Mouse (Mus musculus) right cerebral cortex, postnatal 25 days (tissue): Measurements from ENCODE around the gene Srpk1.
"Not testable (repeated sequence)": the region's sequence is repeated elsewhere in the genome, so short reads cannot be mapped to it uniquely, and the experiment has no call there.

ENCODE experiments used
- DNase-seq: peaks from one replicate; pipeline ENCODE4 v3.0.0; 2022

Srpk1 gene

DNA sequence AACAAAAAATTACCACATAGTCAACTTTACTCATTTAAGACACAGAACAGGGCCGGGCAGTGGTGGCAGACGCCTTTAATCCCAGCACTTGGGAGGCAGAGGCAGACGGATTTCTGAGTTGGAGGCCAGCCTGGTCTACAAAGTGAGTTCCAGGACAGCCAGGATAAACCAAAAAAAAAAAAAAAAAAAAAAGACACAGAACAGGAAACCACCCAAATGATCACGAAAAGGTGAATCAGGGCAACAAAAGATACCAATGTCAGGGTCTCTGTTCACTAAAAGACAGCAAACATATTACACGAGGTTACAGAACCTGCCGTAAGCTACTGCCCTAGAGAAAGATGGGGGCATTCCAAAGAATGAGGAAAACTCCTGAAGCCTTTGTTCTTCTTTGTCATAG, 9.4 kb downstream of the Srpk1 start:
- no peak for DNase-seq

DNA sequence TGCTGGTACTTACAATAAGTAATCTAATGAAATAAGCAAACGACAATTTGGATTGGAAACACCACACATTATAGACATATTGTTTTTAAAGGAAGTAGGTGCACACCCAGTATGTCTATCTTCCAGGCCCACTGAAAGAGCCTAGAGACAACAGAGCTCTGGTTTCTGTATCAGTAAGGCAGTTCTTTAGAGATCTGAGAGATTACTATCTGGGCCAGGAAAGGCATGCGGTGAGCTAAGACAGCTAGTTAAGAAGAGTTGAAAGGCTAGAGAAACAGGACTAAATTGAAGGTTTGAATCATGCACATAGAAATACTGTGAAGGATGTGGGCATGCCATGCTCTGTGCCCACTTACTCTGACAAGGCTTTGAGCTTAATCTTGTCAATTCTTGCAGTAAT, 9.9 kb downstream of the Srpk1 start:
- DNase-seq = no peak

DNA sequence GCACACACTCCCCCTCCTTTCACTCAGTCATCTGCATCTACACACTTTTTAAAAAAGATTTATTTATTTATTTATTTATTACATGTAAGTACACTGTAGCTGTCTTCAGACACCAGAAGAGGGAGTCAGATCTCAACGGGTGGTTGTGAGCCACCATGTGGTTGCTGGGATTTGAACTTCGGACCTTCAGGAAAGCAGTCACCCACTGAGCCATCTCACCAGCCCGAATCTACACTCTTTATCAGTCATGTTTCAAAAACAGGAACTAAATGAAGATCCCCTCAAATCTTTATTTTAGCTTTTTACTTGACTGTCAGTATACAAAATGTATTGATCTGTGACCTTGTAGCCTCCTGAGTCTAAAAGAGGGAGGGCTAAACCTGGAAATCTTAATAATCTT, 13.0 kb downstream of the Srpk1 start:
- DNase-seq = no peak

DNA sequence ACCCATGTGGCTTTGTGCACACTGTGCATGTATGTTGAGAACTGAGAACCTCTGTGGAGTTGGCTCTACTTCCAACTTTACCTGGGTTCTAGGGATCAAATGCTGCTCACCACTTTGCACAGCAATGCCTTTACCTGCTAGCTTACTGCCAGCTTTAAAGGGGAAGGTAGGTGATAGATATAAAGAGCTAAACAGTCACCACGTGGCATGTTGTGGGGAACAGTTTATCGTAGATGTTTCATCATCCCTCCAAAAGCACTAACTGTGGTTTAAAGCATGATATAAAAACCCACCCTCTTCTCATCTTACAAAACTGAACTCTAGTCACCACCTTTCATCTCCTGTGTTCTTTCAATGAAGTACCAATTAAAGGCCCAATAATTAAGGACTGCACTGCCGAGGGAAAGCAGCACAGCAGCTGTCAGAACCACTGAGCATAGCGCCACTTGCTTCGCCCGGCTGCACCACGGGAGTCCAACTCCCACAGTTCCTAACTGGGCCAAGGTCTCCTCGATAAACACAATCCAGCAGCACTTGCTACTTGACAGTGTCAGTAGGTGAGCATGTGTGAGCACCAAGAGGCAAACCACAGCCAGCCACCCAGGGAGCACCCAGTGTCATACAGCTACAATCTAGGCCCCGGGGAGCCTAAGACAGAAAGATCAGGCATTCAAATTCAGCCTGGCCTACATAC, 20.8 kb downstream of the Srpk1 start:
- DNase-seq = no peak

DNA sequence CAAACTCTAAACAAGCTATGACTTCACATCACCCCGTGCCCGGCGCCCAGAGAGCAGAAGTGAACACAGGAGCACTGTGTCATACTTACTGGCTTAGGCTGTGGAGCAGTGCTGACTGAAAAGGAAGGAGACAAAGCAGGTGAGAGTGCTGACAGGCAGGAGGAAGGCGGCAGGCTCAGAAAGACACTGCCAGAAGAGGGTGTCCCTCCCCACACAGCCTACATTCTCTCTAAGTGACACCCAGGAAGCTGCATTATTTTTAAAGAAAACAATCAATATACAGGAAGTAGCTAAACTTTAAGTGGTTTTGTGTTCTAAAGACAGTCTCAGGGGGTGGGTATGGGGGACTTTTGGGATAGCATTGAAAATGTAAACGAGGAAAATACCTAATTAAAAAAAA, 21.7 kb downstream of the Srpk1 start:
- no peak for DNase-seq

DNA sequence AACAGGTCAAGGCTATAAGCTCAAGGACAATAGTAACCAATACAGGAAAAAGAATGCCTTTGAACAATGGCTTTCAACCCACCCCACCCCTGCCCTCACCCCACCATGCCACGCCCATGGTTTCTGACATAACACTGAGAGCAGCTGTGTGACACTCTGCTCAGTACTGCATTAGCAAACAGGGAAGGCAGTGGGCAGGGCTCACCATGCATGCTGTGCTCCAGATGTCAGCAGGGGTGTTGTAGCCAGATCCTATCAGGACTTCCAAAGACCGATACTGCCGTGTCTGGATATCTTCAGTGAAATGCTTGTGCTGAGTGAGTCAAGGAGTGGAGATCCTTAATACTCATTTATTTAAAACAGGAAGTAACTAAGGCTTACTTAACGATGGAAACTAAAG, 28.5 kb downstream of the Srpk1 start:
- DNase-seq = no peak

DNA sequence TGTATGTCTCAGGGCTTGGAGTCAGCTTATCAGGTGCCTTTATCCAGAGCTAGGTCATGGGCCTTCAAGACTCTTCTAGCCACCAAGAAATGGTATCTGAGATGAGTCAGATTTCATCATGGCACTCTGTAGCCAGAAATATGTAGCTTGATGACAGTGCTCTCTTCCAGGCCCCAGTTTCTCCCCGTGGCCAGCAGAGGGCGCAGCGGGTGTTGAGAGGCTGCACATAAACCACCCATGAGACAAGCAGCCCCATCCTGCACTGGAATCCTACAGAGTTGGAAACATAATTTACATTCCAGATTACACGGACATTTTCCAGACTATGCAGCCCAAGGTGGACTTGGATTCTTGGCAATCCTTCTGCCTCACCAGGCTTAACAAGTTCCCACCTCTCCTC, 29.5 kb downstream of the Srpk1 start:
- peak; percentile 66 for DNase-seq

DNA sequence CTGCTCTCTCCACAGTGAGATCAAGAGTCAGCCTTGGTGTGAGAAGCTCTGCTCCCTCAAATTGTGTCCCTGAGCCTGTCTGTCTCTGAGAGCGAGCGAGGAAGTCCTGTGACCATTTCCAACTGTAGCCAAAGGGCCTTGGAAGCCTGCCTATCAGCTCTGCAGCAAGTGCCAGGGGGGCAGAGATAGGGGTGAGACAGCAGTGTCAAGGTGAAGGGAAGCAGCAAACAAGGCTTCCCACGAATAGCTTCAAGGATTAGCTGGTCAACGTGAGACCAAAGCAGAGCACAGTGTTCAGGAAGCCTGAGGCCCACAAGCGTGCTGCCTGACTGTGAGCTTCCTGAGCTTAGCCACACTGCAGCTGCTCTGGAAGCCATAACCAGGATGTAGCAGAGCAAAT, 31.0 kb downstream of the Srpk1 start:
- DNase-seq = no peak

DNA sequence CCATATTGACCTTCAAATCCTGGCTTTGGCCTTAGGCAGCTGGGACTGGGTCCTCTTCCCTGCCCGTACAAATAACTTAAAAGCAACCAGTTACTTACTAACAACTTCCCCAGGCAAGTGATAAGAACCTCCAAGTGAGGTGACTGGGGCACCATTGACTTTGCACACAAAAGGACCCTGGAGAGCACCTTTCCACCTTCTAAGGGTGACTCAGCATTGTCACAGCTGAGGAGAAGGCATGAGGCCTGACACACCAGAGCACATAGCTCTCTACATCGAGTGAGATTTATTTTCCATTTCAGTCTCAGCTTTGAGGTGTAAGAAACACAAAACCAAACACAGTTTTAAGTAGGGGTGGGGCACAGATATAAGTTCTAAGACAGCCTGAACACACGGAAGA, 31.9 kb downstream of the Srpk1 start:
- no peak for DNase-seq

DNA sequence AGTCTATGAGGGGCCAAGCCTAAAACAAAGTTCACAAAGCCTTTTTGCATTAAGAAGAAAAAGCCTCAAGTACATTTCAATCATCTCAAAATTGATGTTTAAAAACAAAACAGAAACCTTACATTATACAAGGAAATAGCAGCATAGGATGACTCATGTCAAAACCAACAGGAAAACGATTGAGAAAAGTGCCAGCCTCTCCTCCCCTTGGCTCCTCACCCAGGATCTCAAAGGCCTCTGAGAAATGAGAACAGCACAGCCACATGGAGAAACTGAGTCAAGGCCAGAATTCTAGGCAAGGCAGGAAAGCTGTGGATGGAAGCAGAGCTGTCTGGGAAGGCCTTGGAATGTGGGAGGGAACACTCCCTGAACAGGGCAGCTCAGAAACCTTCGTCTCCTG, 33.9 kb downstream of the Srpk1 start:
- DNase-seq = no peak

DNA sequence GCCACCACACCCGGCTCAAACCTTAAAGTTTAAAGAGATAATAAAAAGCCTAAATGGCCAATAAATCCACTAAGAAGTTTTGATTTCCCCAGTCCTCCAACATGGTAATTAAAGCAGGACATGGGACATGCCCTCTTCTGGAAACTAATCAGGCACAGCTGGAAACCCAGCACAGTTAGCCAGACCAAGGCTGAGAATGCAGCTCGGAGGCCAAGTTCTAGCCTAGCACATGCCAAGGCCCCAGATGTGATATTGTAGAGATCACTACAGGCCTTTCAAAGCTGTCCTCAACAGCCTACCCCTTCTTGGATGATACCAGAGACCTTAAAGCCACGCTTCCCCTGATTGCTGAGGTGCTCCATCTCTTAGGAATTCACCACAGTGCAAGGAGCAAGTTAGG, 36.0 kb downstream of the Srpk1 start:
- DNase-seq = no peak

DNA sequence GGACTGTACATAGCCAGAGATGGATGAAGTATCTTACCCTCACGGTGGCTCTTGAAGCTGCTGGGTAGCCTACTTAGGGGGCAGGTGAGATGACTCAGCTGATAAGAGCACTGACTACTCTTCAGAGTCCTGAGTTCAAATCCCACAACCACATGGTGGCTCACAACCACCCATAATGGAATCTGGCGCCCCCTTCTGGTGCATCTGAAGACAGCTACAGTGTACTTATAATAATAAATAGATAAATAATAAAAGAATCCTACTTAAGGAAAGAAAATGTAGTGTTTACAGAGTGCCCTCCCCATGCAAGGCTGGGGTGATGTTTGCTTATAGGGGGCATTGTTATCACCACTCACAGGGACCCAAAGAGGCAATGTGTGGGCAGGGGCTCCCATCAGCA, 41.5 kb downstream of the Srpk1 start:
- DNase-seq = no peak

DNA sequence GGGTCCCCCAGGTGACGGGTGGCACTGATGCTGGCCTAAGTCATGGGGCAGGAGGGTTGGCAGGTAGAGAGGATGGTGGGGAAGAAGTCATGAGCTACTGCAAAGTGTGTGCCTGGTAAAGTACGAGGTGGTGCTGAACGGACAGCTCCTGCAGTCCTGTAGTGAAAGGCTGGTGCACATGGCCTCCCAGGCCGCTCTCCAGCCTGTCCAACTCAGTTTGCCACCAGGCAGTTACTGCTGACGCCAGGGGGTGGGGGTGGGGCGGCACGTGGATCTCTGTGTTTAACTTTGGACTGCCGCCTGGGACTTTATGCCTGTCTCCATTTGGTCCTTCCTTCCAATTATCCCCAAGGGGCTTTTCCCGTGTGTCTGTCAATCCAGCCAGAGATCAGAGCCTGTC, 42.1 kb downstream of the Srpk1 start:
- no peak for DNase-seq

DNA sequence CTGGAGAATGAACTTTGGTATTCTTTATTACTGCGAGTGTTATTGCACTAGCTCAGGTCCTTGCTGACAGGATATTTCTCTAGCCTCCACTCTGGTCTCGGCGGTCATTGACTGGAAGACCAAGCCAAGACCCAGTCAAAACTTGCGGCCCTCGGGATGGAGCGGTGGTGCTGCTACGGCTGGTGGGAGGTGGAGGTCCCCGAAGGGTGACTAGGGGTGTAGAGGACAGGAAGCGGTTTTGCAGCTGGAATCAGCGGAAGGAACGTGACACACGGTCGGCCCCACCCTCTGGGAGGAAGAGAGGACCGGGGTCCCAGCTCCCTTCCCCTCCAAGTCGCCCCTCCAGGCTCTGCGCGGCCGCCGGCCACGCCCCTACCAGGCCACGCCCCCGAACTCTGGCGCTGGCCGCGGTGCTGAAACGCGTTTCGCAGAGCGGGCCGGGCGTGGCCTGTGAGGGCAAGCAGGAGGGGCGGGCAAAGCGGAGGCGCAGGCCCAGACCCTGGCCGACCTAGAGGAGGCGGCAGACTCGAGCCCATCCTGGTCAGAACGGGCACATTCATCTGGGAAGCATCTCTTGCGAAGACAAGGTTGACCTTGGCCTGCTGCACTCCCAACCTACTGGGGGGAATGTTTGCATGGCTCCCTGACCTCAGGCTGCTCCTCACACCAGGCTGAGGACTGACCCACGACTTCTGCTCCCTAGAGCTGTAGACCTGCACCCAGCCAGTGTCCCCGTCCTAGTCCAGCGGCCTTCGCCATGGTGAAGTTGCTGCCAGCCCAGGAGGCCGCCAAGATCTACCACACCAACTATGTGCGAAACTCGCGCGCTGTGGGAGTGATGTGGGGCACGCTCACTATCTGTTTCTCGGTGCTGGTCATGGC, 47.0 kb downstream of the Srpk1 start, which contains the start of gene Lhfpl5:
Lhfpl5 (plus strand) TSS at position 398 of the 882 bp plus-strand sequence.
- no peak for DNase-seq

DNA sequence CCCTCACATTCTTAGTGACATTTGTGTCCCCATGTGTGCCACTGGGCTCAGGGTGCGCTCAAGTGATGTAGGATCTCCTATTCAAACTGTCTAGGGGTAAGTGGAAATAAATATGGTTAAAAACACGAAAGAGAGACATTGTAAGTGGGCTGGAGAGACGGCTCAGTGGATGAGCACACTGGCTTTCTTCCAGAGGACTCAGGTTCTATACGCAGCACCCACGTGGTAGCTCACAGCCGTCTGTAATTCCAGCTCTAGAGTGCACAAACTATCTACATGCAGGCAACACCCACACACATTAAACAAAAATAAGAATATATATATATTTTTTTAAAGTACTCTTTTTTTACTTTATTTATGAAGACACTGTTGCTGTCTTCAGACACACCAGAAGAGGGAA, 49.6 kb downstream of the Srpk1 start:
- no peak for DNase-seq

DNA sequence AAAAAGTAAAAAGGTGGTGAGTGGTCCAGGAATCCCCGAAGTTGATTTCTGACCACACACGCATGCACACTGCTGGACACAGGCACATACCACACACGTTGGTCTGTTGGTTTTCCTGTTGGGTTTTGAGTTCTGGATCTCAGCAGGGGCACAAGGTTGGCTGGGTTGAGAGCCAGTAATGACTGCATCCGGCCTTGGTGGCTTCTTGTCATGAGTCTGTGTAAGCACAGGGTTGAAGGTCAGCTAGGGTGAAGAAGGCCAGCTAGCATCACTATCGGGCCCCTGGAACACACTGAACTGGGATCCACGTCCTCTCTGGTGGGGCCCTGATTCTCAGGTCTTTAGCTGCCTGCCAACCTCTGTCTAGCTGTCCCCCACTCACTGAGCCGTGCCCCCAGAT, 50.0 kb downstream of the Srpk1 start:
- no peak for DNase-seq

DNA sequence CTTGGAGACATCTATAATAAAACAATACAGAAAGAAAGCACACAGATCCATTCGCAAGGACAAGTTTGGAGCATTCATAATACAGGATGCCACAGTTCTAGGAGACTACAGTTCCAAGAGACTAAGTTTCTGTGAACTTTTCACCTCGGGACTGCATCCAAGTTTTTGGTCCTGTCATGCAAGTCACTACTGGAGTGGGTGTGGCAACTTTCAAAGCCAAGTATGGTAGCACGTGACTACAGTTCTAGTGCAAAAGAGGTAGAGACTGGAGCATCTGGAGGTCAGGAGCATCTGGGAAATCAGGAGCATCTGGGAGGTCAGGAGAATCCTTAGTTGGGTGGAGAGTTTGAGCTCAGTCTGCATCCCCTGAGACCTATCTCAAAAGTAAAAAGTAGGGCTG, 50.6 kb downstream of the Srpk1 start:
- DNase-seq = no peak

DNA sequence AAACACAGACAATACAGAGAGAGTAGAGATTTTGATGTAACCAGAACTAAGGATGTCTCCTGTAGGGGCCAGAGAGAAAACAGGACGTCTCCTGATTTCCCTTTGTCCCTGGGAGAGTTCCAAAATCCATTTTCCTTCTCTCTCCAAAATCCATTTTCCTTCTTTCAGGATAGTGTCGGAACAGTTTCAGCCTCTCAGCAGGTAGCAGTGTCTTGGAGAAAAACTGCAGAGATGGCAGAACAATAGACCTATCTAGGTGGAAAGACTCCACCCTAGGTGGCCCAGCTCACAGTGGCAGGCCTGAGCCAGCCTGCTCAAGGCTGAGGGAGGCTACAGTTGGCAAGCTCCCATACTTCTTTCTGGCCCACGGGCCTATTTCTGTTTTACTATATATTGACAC, 55.0 kb downstream of the Srpk1 start:
- DNase-seq = no peak

DNA sequence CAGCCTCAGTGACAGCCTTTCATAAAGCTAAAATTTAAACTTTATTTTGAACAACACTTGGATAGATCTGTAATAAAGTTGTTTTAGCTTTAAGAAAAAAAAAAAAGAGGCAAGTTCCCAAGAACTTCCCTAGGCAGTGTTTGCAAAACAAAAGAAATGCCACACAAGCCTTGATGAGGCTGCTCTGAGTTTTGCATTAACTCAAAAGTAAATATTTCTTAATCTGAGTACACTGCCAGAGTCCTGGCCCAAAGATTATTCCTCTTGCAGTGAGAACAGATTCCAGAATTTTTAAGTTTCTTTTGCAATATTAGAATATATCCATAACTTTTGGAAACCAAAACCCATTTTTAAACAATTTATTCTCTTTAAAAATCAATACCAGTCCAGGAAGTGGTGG, 57.3 kb downstream of the Srpk1 start:
- DNase-seq = no peak

DNA sequence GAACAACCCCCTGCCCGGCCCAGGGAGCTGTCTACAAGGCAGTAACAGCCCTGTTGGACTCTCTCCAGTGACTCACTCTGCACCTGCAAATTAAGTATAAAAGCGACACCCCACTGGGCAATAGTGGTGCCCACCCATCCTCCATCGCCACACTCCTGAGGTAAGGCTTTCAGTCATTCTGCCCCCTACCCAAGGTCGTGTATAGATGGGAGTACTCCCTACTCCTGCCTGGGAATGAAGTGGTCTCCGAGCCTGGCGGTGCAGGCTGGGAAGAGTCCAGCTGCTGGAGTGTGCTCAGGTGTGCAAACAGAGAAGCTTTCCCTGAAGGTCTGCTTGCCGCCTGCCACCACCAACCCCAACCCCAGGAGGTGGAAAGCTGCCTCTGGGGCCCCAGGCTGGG, 60.9 kb downstream of the Srpk1 start:
- no peak for DNase-seq

DNA sequence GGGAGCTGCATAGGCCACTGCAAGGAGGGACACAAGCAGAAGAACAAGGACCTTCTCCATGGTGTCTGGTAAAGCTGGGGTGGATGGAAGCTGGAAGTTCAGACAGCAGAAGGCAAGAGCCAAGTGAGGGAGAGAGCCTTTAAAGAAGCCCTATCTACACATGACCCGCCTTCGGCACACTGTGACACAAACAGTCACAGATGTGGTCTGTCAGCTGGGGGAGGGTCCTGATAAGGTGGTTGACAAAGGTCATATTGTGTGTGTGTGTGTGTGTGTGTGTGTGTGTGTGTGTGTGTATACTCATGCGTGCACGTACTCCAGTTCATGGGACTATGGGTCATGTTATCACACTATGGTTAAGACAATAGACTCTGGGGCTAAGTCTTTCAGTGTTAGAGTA, 61.9 kb downstream of the Srpk1 start, which contains the start of gene Clps:
Clps (minus strand) TSS at position 169 of the 400 bp plus-strand sequence.
- DNase-seq = no peak

DNA sequence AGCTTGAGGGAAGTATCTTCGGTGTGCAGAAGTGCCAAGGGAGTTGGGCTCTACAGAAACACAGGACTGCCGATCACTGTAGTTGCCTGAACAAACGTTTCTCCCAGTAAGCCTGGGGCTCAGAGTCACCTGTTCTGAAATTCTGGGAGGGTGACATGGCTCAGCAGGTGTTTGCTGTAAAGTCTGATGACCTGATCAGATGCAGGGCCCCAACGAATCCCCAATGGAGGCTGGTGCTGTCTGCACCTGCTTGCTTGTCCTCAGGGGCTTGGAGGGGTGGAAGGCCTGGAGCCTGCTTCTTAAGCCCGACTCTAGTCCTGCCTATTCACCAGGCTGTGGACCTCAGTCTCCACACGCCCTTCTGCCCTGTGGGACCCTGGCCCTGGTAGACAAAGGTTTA, 64.7 kb downstream of the Srpk1 start:
- DNase-seq = no peak

DNA sequence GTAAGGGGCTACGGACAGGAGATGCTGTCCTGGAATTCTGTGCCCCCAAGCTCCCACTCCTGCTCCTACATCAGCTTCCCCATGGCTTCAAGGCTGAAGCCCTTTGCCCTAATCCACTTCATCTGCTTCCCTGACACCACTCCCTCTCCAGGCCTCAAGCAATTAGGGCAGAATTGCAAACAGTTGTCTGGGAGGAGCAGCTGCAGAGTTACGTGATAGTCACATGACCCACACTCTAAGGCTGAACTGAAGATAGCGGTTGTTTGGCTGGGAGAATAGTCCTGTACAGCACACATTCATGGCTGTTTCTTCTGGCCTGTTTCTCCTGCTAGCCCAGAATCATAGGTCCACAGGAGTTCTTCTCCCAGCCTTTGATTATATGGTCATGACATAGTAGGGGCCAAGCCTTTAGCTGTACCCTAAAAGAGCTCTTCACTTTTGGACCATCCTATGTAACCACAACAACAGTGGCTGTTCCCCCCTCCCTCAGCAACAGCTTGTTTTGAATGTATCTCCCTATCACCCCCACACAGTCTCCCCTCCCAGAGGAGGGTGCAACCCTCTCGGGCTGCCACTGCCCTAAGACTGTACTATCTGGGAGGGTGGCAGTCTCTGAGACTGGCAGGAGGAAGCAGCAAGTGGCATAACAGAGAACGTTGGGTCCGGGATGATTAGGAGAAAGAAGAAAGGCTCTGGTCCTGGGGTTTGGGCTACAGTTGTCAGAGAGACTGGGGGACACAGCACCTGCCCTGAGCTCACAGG, 65.7 kb downstream of the Srpk1 start:
- no peak for DNase-seq

DNA sequence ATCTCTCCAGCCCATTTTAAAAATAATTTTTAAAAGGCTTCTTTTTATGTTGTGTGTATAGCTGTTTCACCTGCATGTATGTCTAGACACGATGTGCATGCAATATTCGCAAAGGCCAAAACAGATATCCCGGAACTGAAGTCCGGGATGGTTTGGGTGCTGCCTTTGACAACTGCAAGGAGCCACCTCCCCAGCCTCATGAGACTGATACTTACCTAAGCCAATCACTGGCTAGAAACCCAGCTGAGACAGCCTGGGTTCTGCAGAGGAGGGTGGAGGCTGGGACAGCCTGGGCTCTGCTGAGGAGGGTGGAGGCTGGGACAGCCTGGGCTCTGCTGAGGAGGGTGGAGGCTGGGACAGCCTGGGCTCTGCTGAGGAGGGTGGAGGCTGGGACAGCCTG, 68.5 kb downstream of the Srpk1 start:
- not testable (repeated sequence) for DNase-seq
